Mouse (Mus musculus): ENCODE data around the gene Nuak2. TPM values are rescaled to one million over a fixed set of nuclear protein-coding genes. Genes with fewer than 3 reads are reported as not detected.

Gene Nuak2
- polyA plus RNA-seq, 1 experiment, result 1.7 TPM

DNA sequence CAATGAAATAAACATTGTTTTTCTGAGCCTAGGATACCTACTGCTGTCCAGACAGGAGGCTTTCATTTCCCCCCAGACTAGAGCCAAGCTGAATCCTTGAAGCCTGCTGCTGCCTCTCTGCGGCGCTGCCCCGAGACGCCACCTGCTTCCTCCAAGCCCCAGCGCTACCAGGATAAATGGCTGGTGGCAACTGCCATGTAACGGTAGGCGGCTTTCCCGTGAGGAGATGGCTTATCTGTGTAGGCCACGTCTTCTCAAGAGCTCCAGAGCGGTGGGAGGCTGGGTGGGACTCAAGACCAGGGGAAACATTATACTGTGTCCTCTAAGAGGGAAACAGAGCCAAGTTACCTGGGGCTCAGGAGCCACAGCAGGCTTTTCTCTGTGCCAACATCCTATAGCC is 66.0 kb downstream of the Nuak2 start:
- Histone ChIP-seq H3K4me3 (replicated peaks) (peak overlapping the region; percentile 64), H3K36me3 (replicated peaks; ENCODE audit: low read length) (no peaks in the 10 kb centered on the region), H3K27me3 (replicated peaks) (peaks cover 98% of the 10 kb centered on the region), H3K4me1 (peaks cover 61% of the 10 kb centered on the region), H3K9me3 (no peaks in the 10 kb centered on the region)
- TF ChIP-seq FLI1 (IDR thresholded peaks at IDR 0.05; ENCODE audit: low read length) (no peak), GATA1 (IDR thresholded peaks at IDR 0.05; ENCODE audit: borderline replicate concordance, low read length) (no peak)

Other genes starting within 250 kb of the Nuak2 start
- not detected in 2 replicates for gene Mfsd4a, start 248.1 kb upstream of the Nuak2 start, polyA plus RNA-seq (2012; ENCODE audit: insufficient read depth, low replicate concordance)
- 4.2 and 28.8 TPM in 2 replicates for gene Cdk18, start 176.4 kb upstream of the Nuak2 start, polyA plus RNA-seq (2012; ENCODE audit: insufficient read depth, low replicate concordance)
- 2.3 TPM in 1 of 2 replicates, not detected in the other for gene Lemd1, start 124.7 kb upstream of the Nuak2 start, polyA plus RNA-seq (2012; ENCODE audit: insufficient read depth, low replicate concordance)
- gene AC124108.1, start 124.7 kb upstream of the Nuak2 start, polyA plus RNA-seq (2012; ENCODE audit: insufficient read depth, low replicate concordance), result not detected in 2 replicates
- not detected in 2 replicates for gene Gm10188, start 86.4 kb upstream of the Nuak2 start, polyA plus RNA-seq (2012; ENCODE audit: insufficient read depth, low replicate concordance)
- not detected in 2 replicates for gene Klhdc8a, start 17.5 kb upstream of the Nuak2 start, polyA plus RNA-seq (2012; ENCODE audit: insufficient read depth, low replicate concordance)
- gene Tmcc2, start 75.2 kb downstream of the Nuak2 start, polyA plus RNA-seq (2012; ENCODE audit: insufficient read depth, low replicate concordance), result 26.7 and 30.0 TPM in 2 replicates
- 0.19 and 0.83 TPM in 2 replicates for gene Dstyk, start 101.4 kb downstream of the Nuak2 start, polyA plus RNA-seq (2012; ENCODE audit: insufficient read depth, low replicate concordance)
- 3.3 TPM in 1 of 2 replicates, not detected in the other for gene Rbbp5, start 161.2 kb downstream of the Nuak2 start, polyA plus RNA-seq (2012; ENCODE audit: insufficient read depth, low replicate concordance)
- 0.45 TPM in 1 of 2 replicates, not detected in the other for gene Tmem81, start 190.1 kb downstream of the Nuak2 start, polyA plus RNA-seq (2012; ENCODE audit: insufficient read depth, low replicate concordance)
- gene Cntn2, start 227.1 kb downstream of the Nuak2 start, polyA plus RNA-seq (2012; ENCODE audit: insufficient read depth, low replicate concordance), result 0.02 and 0.28 TPM in 2 replicates

All from megakaryocyte, embryonic 14.5 days (primary cell).